Mouse (Mus musculus) limb, embryonic 12.5 days (tissue): ENCODE measurements around the gene Foxs1. TPM values are rescaled to one million over a fixed set of nuclear protein-coding genes. Genes with fewer than 3 reads are reported as not detected.
A peak's percentile ranks its signal among the peaks of the same experiment; 100 is the strongest.

ENCODE experiments used
- ATAC-seq: fragments of 200-750 bp; cut with Nextera tagmentation; 2 replicates; pipeline ENCODE4 v1.8.0; 2017; ENCODE audit warnings: low read depth, moderate TSS enrichment; ENCODE audit not compliant: insufficient number of reproducible peaks, insufficient read depth, low FRiP score, low TSS enrichment
- H3K27ac ChIP-seq: fragments of 300-500 bp; sonication (generic); 2 replicates; pipeline ENCODE4 v1.5.1; 2016; ENCODE audit warnings: mild to moderate bottlenecking, moderate library complexity
- H3K27me3 ChIP-seq: fragments of 300-500 bp; sonication (generic); 2 replicates; pipeline ENCODE4 v1.6.1; 2016; ENCODE audit warnings: mild to moderate bottlenecking, moderate library complexity
- H3K36me3 ChIP-seq: fragments of 300-500 bp; sonication (generic); 2 replicates; pipeline ENCODE4 v1.6.1; 2016; ENCODE audit warnings: mild to moderate bottlenecking, moderate library complexity
- H3K4me1 ChIP-seq: fragments of 300-500 bp; sonication (generic); replicated peaks from 2 replicates; pipeline ENCODE4 v1.6.1; 2016
- H3K4me2 ChIP-seq: fragments of 300-500 bp; sonication (generic); 2 replicates; pipeline ENCODE4 v1.6.1; 2016; ENCODE audit warnings: mild to moderate bottlenecking, moderate library complexity
- H3K4me3 ChIP-seq: fragments of 300-500 bp; sonication (generic); replicated peaks from 2 replicates; pipeline ENCODE4 v1.5.1; 2016; ENCODE audit warnings: mild to moderate bottlenecking
- H3K9ac ChIP-seq: fragments of 300-500 bp; sonication (generic); replicated peaks from 2 replicates; pipeline ENCODE4 v1.6.1; 2016; ENCODE audit warnings: mild to moderate bottlenecking, moderate library complexity
- H3K9me3 ChIP-seq: fragments of 300-500 bp; sonication (generic); 2 replicates; pipeline ENCODE4 v1.6.1; 2016; ENCODE audit warnings: mild to moderate bottlenecking, moderate library complexity
- WGBS: fragments of 180-500 bp; shearing (Covaris S2); methylation state at CpG from one replicate; pipeline ENCODE4 v1.1.7; 2016; 5-methylcytosine and 5-hydroxymethylcytosine counted together
- polyA plus RNA-seq: library from polyadenylated mRNA; unstranded; fragments of >200 nt; fragmentation: Nextera tagmentation; extraction: Ambion mirVana; gene quantifications from 2 replicates; pipeline ENCODE4 v1.2.1, GENCODE M21; 2016

Foxs1 gene
- polyA plus RNA-seq, 1 experiment from 2014 or later: not detected

DNA sequence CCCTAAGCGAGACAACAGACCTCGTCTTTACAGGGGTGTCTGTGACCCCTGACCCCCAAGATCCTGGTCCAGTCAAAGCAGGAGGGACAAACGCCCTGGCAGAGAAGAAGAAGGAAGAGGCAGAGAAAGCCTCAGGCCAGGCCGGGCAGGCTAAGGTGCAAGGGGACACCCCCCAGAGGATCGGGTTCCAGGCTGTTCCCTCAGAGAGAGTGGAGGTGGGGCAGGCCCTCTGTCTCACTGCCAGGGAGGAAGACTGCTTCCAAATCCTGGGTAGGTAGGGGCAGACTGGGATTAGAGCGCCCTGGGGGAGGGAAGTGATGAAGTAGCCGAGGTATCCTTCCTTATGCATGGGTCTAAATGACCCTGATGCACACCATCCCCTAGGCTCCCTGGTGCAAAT, 19.5 kb downstream of the Foxs1 start:
- Histone ChIP-seq H3K9me3 (no peaks in the 10 kb centered on the region), H3K27ac (no peak overlapping the region), H3K4me3 (no peak overlapping the region), H3K36me3 (no peaks in the 10 kb centered on the region), H3K4me1 (peaks cover 10% of the 10 kb centered on the region; the same call in 1 of the 2 replicates), H3K27me3 (peaks cover 50% of the 10 kb centered on the region), H3K4me2 (no peak overlapping the region), H3K9ac (peak overlapping the region; percentile 40; the same call in 1 of the 2 replicates)
- 32% methylated on average over 7 of the region's 7 CpGs for WGBS
- no peak for ATAC-seq

DNA sequence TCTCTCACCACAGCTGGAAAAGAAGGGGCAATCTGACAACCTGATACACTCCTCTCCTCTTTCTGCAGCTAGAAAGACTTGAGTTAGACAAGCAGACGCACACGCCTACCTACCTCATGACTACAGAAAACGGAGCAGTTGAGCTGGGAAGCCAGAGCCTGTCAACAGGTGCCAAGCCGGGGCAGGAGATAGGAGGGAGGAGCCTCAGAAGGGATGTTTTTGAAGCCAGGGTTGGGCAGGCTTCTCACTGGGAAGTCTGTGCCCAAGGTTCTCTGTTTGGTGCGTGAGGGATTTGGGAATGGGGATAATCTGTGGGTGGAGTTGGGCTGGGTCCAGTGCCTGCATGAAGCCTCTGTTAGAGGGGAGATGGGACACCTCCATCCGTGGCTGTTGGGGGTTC, 21.6 kb downstream of the Foxs1 start:
- H3K9me3 ChIP-seq: no peaks in the 10 kb centered on the region
- no peak overlapping the region for H3K9ac ChIP-seq
- H3K4me1 ChIP-seq: peaks cover 24% of the 10 kb centered on the region
- no peaks in the 10 kb centered on the region for H3K36me3 ChIP-seq
- no peak overlapping the region for H3K27ac ChIP-seq
- WGBS: 33% methylated on average over 6 of the region's 6 CpGs
- no peak for ATAC-seq
- H3K4me2 ChIP-seq: no peak overlapping the region
- H3K27me3 ChIP-seq: peaks cover 44% of the 10 kb centered on the region
- H3K4me3 ChIP-seq: no peak overlapping the region

DNA sequence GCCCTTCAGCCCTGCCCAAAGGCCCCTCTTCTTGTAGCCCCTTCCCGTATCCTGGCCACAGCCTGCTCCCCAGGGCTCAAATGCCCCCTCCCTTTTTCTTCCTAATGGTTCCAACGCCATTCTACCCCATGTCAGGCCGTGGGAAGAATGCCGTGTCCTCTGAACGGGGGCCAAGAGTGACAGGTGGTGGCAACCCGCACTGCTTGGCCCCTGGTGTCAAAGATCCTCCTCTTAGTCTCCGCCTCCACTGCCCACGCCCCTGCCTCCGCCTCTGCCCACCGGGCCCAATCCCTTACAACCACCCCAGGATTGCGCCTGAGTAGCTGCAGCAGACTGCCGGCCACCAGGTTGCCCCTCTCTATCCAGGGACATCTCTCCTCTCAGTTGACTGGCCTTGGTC, 22.0 kb downstream of the Foxs1 start, which contains the start of gene Mylk2:
Gene Mylk2 (plus strand): TSS at position 322 of the 400 bp plus-strand sequence.
- Histone ChIP-seq H3K27ac (no peak within 1 kb of the TSS), H3K36me3 (no peaks in the 10 kb centered on the region), H3K4me1 (peaks cover 28% of the 10 kb centered on the region), H3K4me2 (no peak within 1 kb of the TSS), H3K9ac (no peak within 1 kb of the TSS), H3K9me3 (no peaks in the 10 kb centered on the region), H3K4me3 (no peak within 1 kb of the TSS), H3K27me3 (peaks cover 44% of the 10 kb centered on the region)
- 17% methylated on average over 12 of the region's 12 CpGs for WGBS
- ATAC-seq: no peak

- Histone ChIP-seq H3K4me3 (no peak overlapping the region), H3K27ac (no peak overlapping the region), H3K9me3 (no peaks in the 10 kb centered on the region), H3K4me2 (no peak overlapping the region), H3K4me1 (peaks cover 35% of the 10 kb centered on the region), H3K9ac (no peak overlapping the region), H3K27me3 (peaks cover 44% of the 10 kb centered on the region), H3K36me3 (no peaks in the 10 kb centered on the region)
- ATAC-seq: no peak
- 86% methylated on average over 6 of the region's 6 CpGs for WGBS
Measured at GRCm38 (mm10) chr2:152909848-152910247, 23.2 kb downstream of the Foxs1 start.

DNA sequence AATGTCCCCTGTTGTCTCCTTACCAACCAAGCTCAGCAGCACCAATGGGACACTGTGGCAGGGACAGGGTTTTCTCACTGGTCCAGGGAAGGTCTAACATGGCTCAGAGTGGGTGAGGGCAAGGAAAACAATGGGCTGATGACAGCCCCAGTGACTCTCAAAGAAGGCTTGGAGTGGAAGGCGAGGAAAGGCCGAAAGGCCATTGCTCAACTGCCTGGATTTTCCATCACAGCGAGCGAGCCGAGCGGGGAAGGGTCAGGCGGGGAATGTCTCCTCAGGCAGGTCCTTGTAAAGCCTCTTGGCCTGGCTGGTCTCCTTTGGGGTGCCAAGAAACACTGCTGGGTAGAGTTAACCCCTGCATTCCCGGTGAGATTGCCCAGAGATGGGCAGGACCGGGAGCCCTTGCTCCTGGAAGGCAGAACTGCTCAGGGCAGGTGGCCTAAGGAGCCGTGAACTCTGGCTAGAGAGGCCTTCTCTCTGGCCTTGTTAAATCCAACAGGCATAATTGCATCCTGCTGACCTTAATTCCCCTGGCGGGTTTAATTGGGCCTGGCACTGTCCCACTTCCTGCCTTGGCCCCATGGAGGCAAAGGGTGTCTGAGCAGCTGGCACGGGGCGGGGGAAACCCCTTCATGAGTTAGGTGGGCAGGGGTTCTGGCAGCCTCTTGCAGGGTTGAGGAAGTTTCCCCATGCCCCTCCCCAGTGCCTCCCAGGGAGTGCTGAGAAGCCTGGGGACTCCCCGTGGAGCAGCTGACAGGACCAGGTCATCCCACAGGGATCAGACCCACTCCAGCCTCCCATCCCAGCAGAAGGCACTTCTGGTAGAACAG, 25.7 kb downstream of the Foxs1 start:
- 45% methylated on average over 14 of the region's 14 CpGs for WGBS
- Histone ChIP-seq H3K27ac (no peak overlapping the region), H3K4me1 (peaks cover 44% of the 10 kb centered on the region), H3K9ac (no peak overlapping the region), H3K4me3 (no peak overlapping the region), H3K4me2 (no peak overlapping the region), H3K36me3 (no peaks in the 10 kb centered on the region), H3K27me3 (peaks cover 25% of the 10 kb centered on the region), H3K9me3 (no peaks in the 10 kb centered on the region)
- no peak for ATAC-seq

- Histone ChIP-seq H3K4me3 (no peak overlapping the region), H3K36me3 (no peaks in the 10 kb centered on the region), H3K4me1 (peaks cover 46% of the 10 kb centered on the region), H3K27me3 (peaks cover 16% of the 10 kb centered on the region), H3K27ac (no peak overlapping the region), H3K9me3 (no peaks in the 10 kb centered on the region), H3K4me2 (no peak overlapping the region), H3K9ac (no peak overlapping the region)
- WGBS: 68% methylated on average over 9 of the region's 9 CpGs
- ATAC-seq: no peak
Measured at GRCm38 (mm10) chr2:152906274-152907037, 26.6 kb downstream of the Foxs1 start.

- peak; percentile 56; the same call in 1 of the 2 replicates for ATAC-seq
- Histone ChIP-seq H3K9me3 (no peaks in the 10 kb centered on the region), H3K27me3 (peaks cover 4% of the 10 kb centered on the region), H3K4me3 (no peak overlapping the region), H3K27ac (no peak overlapping the region), H3K36me3 (no peaks in the 10 kb centered on the region), H3K4me2 (no peak overlapping the region), H3K9ac (0 out of 2 replicates have a peak overlapping the region, but pooled peaks have one; percentile 23), H3K4me1 (peaks cover 46% of the 10 kb centered on the region)
- WGBS: 41% methylated on average over 11 of the region's 11 CpGs
Measured at GRCm38 (mm10) chr2:152905036-152905829, 27.8 kb downstream of the Foxs1 start.

GRCm38 (mm10) chr2:152904127-152904643, 28.8 kb downstream of the Foxs1 start:
- peaks cover 46% of the 10 kb centered on the region for H3K4me1 ChIP-seq
- H3K4me2 ChIP-seq: no peak overlapping the region
- H3K27ac ChIP-seq: no peak overlapping the region
- no peak overlapping the region for H3K9ac ChIP-seq
- no peaks in the 10 kb centered on the region for H3K27me3 ChIP-seq
- no peaks in the 10 kb centered on the region for H3K9me3 ChIP-seq
- no peaks in the 10 kb centered on the region for H3K36me3 ChIP-seq
- no peak overlapping the region for H3K4me3 ChIP-seq
- WGBS: 72% methylated on average over 5 of the region's 5 CpGs
- no peak for ATAC-seq

DNA sequence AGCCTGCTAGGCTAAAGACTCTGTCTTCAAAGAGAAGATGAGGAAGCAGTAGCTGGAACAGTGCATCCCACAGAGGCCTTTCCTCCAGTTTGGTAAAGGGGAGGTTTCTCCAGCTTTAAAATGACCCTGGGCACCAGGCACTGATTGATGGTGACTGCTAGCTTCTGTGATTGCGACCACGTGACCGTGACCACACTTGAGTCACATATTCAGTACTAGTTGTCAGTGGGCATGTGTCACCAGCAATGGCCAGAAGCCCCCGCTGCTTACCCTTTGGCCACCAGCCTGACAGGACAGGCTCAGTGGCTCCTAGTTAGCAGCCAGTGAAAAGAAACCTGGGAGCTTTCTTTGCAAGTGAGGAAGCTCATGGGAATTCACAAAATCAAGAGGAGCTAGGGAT, 29.4 kb downstream of the Foxs1 start:
- no peak for ATAC-seq
- Histone ChIP-seq H3K27ac (no peak overlapping the region), H3K4me2 (no peak overlapping the region), H3K9ac (no peak overlapping the region), H3K9me3 (no peaks in the 10 kb centered on the region), H3K4me3 (no peak overlapping the region), H3K27me3 (no peaks in the 10 kb centered on the region), H3K36me3 (no peaks in the 10 kb centered on the region), H3K4me1 (peaks cover 46% of the 10 kb centered on the region)
- WGBS: 84% methylated on average over 4 of the region's 4 CpGs

DNA sequence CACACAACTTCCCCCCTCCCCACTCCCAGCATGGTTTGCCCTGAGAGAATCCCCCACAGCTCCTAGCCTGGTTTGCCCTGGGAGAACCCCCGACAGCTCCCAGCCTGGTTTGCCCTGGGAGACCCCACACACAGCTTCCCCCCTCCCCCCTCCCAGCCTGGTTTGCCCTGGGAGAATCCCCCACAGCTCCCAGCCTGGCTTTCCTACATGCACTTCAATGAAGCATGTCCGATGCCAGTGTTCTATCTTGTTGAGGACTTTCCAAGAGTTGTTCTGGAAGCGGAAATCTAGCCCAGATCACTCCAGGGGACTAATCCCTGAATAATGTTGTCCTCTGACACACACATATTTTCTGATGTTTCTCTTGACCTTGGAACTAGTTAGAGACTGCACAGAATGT, 30.4 kb downstream of the Foxs1 start:
- no peaks in the 10 kb centered on the region for H3K36me3 ChIP-seq
- no peak overlapping the region for H3K27ac ChIP-seq
- no peaks in the 10 kb centered on the region for H3K9me3 ChIP-seq

More for the DNA sequence above, 30.4 kb downstream of the Foxs1 start:
- WGBS: 35% methylated on average over 3 of the region's 3 CpGs
- no peak for ATAC-seq
- Histone ChIP-seq H3K4me3 (no peak overlapping the region), H3K4me2 (no peak overlapping the region), H3K9ac (no peak overlapping the region), H3K27me3 (no peaks in the 10 kb centered on the region), H3K4me1 (peaks cover 44% of the 10 kb centered on the region)
